Mouse (Mus musculus): ENCODE data around the gene Aar2.
"Not testable (repeated sequence)": the region's sequence is repeated elsewhere in the genome, so short reads cannot be mapped to it uniquely, and the experiment has no call there.

Gene Aar2

DNA sequence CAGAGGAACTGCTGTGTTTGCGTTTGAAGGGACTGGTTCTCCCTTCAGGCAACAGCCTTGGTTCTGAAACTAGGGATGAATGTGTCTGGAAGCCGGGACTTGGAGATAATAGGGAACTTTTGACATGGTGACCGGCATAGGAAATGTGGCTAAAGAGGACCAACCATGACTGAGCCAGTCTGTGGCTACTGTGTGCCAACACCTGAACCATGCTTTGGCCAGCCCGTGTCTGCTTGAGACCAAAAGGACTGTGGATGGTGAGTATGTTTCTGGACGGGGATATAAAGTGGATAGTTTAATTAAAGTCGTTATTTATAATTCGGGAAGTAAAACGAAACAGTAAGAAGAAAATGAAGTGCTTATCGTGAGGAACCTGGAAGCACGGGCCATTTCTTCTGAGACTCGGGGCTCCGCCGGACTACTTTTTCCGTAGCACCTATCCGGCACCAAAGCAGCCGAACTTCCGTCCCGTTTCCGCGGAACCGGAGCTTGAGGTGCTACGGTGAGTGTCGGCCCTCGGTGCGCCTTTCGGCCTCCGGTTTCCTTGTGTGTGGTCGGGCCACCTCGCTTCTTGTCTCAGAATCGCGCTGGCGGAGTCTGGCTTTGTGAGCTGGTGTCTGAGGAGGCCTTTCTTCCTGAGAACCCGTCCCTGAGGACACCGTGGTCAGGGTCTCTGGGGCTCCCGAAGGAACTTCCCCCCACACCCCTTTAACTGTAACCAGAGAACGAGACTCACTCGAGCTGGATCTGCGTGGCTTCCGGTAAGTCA is at the start of gene Aar2:
Gene Aar2, plus strand, starts transcription at position 462 of the 769 bp plus-strand sequence.
- peak; percentile 87 for DNase-seq (ENCODE audit: low read depth, low spot score)

DNA sequence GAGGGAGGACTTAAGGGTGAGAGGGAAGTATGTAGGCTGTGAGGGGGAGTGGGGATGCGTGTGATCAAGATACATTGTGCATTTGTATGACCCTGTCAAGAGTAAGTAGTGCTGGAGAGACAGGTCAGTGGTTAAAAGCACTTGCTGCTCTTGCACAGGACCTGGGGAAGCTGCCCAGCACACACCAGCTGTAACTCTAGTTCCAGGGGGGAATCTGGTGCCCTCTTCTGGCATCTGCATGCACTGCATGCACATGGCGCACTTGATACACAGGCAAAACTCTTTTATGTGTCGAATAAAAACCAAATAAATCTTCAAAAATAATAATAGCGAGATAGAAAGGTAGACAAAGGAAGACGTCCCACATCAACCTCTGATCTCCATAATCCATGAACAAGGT is 49.5 kb upstream of the Aar2 start:
- peak; percentile 90 for DNase-seq (ENCODE audit: low read depth, low spot score)

DNA sequence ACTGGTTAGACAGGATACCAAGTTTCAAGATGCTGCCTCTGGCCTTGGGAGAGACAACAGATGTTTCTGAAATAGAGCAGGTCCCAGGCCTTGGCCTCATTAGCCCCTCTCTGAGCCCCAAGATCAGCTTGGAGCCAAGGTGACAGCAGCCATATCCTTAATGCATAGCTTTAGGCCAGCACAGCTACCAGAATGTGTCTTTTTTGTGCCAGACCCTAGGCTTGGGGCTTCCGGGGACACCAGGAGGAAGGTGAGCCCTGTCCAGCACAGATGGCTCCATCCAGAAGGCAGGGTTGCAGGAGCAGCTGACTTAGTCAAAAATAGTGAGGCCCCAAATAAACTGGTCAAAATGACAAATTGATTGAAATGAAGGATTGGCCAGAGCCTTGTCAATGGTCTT is 46.4 kb upstream of the Aar2 start:
- DNase-seq (ENCODE audit: low read depth, low spot score): no peak

DNA sequence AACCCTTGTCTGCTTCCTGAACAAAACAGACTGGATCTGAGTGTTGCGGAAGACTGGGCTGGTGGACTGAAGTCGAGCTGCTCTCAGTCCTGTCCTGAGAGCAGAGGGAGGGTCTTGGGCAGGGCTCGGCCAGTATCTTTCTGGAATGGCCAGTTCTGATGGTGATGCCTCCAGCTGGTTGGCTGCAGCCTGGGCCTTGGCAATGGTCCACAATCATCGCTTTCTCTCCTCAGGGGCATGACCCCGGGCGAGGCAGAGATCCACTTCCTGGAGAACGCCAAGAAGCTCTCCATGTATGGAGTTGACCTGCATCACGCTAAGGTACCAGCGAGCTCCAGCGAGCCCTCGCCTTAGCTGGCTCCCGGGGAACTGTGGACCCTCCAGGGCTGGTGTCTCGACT is 41.9 kb upstream of the Aar2 start:
- DNase-seq (ENCODE audit: low read depth, low spot score): no peak

DNA sequence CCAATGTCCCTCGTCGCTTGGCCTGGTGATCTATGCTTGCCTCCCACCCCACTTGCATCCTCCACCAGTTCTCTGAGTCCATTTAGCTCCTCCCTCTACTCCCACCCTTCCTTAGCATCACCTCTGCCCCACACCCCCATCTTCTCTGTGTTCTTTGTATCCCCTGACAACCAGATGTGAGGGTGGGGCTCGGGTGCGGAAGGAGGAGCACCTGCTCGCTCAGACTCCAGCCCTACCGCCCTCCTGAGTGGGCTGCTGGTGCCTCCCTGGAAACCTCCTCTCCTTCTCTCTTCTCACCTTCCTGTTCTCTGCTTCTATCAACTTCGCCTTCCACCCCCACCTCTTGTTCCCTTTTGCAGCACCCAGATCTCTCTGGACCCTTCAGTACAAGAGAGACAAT is 35.4 kb upstream of the Aar2 start:
- no peak for DNase-seq (ENCODE audit: low read depth, low spot score)

DNA sequence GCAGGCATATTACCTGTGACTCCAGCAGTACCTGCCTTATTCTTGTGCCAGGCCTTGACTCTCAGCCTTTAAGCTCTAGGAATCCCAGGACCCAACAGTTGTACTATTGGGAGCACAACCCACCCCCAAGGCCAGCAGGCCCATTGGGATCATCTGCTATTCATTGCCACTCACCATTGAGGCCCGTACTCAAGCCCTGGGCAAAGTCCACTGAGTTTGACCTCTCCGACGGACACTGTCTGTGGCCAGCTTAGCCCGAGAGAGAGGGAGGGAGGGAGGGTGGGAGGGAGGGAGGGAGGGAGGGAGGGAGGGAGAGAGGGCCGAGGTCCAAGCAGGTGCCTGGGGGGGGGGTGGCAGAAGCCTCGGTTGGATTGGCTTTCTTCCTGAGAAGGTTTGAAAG is 34.8 kb upstream of the Aar2 start:
- DNase-seq (ENCODE audit: low read depth, low spot score): no peak

DNA sequence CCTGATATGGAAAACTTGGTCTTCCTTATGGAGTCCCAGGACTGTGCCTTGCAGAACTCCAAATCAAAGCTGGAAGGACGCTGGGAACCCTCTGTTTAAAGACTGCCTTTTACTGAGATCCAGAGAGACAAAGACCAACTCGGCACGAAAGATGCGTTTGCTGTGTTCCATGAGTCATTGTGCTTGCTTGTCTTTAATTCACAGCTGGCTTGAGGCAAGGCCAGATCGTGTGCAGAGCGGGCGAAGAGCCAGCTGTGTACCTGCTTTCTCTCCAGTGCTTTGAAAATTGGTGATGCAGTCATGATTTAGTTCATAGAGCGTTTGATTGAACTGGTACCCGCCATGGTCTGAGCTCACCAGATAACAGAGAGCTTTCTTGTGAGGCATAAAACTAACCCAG is 32.3 kb upstream of the Aar2 start:
- peak; percentile 19 for DNase-seq (ENCODE audit: low read depth, low spot score)

DNA sequence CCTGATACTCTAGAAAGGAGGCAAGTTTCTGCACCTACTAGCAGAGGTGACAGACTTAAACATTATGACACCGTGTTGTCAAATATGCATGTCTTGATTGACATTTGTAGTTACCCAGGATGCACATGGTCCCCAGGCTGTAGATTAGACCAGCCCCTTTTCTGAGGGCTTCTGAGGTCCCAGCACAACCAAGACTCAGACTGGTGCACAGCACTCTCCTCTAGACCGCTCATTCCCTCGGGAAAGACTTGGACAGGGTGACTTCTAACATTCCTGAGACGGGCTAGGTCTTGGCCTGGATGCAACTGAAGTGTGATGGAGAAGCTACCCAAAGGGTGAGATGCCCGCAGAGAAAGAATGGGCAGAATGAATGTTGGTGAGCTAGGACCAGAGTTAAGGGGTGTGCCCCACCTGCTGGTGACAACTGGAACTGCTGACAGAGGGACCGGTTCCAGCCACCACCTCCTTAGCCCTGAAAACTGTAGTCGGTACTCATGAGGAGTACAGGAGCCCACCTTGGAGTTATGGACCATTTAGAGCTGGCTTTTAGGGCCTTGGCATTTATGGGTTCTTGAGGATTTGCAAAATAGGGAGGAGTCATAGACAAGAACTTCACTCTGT is 31.7 kb upstream of the Aar2 start:
- DNase-seq (ENCODE audit: low read depth, low spot score): peak; percentile 87

DNA sequence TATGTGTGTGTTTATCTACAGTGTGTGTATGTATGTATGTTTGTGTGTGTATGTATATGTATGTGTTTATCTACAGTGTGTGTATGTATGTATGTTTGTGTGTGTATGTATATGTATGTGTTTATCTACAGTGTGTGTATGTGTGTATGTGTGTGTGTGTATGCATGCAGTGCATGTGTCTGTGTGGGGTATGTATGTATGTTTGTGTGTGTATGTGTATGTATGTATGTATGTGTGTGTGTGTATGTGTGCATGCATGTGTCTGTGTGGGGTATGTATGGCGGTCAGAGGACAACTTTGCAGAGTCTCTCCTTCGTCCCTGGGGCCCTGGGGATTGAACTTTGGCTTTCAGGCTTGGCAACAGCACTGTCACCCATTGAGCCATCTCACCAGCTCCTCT is 30.7 kb upstream of the Aar2 start:
- not testable (repeated sequence) for DNase-seq (ENCODE audit: low read depth, low spot score)

DNA sequence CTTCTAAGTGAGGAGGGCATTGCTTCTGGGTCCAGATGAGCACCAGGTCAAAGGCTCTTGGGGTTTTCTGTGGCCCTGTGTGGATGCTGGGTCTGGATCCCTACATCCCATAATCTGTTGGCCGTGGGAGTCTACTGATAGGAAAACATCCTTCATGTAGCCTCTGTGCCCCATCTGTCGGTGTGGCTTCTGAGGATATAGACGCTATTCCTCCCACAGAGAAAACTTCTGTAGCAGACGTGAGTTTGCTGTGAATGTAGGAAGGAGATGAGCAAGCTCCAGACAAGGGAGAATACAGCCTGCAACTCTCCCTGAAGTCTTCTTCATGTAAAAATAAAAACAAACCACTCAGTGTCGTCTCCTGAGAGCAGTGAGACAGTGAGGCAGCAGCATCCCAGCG is 29.1 kb upstream of the Aar2 start:
- no peak for DNase-seq (ENCODE audit: low read depth, low spot score)

DNA sequence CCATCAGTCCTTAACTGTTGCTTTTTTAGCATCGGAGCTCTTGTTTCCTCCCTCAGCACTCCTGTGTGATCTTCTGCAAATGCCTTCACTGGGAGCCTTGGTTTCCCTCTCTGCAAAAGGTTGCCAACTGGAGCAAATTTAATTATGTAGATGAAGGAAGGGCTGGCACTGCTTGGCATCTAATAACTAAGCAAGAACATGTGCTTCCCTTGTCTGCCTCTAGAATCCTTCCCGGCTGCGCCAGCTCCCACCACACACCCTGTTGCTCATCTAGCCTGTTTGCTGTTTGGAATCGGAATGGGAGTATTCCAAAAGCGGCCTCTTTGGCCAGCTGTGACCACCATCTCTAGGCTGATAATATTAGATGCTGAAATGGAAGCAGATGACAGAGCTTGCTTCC is 27.8 kb upstream of the Aar2 start:
- no peak for DNase-seq (ENCODE audit: low read depth, low spot score)

DNA sequence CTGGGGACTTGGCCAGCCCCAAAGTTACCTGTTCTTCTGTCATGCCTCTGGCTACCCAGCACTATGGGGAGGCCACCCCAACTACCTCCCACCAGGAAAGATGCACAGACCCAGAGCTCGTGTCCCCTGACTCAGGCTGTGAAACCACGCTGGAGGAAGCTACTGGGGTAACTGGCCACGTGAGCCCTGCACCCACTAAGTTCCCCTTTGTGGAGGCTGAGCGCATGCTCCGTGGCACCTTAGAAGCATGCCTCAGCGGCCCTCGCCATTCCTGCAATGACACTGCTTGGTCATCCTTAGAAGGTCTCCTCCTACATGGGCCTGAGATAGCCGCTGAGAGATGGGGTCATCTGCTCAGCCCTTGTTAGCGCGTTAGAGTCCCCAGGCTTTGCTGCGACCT is 24.4 kb upstream of the Aar2 start:
- DNase-seq (ENCODE audit: low read depth, low spot score): no peak

DNA sequence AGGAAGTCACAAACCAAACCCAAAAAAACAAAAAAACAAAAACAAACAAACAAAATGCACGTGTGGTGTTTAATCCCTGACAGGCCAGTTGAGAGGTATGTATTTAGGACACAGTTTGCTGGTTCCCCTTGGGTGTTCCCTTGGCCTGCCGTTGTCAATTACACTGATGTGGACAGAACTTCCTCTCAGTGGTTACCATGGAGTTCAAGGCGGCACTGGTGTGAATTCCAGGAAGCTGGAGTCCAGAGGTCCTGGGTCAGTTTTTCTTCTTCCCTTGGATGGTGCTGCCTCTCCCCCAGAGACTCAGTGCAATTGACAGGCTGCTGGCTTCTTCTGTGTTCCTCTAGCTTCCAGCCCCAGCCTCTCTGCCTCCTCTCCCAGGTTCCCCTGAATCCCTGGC is 23.3 kb upstream of the Aar2 start:
- DNase-seq (ENCODE audit: low read depth, low spot score): no peak

DNA sequence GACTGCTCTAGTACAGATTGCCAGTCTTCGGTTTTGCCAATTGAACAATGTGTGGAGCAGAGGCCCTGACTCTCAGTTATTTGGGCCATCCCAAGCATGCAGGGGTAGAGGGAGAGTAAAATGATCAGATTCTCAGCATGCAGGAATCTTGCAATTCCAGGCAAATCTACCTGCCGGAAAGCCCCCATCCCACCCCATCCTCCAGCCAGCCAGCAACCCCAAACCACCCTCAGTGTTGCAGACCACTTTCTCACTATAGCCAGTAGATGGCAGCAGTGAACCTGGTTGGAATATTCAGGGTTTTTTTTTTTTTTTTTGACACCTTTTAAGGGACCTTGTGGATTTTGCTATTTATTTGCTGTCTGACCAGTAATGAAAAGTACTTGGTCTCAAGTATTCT is 17.7 kb upstream of the Aar2 start:
- DNase-seq (ENCODE audit: low read depth, low spot score): peak; percentile 70

DNA sequence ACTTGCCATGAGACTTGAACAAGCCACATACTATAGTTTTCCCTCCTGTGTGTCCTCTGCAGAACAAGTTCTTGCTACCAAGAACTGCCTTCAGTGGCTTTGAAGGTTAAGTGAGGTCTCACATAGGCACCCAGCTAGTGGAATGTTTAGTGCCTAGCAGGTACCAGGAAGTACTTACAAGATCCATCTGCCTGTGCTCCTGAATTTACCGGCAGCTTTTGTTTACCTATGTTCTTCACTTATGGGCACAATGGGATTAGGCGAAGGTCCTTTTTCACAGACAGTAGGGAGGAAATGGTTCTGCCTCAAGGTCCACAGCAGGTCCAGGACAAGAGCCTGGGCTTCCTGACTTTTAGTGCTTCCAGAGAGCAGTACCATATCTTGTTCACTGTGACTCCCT is 14.2 kb upstream of the Aar2 start:
- no peak for DNase-seq (ENCODE audit: low read depth, low spot score)

DNA sequence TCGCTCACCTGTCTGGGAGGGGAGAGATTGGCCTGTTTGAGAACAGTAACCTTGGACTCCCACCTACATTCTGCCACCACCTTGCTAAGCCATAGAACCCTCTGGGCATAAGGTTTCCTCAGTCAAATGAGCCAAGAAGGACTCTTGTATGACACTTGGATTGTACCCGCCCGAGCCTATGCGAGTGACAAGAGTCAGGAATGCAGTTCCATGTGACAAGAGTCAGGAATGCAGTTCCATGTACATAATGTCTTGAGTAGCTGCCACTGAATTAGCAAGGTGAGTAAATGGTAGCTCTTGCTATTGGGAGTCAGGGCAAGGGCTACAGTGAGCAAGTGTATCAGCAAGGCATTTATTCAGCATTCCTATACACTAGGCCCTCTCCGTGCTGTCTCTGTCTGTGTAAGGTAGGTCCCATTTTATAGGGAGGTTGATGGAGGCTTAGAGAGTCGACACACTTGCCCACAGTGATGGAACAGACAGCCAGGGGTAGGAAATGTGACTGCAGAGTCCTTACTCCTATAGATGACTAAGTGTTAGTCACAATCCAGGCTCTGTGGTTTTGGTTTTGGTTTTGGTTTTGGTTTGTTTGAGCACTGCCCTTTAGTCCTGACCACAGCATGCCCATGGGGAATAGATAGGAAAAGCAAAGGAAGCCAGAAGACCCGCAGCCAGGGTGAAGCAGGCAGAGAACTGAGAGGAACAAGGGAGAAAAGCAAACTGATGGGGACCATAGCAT is 8.4 kb upstream of the Aar2 start:
- DNase-seq (ENCODE audit: low read depth, low spot score): peak; percentile 94

DNA sequence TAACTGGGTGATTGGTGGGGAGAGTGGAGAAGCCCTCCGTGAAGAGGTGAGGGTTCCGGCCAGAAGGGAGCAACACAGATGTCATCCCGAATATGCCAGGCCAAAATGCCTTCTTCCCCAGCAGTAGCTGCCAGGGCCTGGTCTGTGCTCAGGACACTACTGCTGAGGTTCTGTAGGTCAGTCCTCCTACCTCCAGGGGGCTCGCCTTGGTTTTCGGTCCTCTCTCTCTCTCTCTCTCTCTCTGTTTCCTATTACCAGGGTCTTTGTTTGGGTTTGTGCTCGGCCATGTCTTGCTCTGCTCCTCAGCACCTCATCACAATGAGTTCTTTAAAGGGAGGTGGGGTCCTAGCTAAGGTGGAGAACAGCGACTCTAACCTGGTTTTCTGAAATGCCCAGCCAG is 6.4 kb upstream of the Aar2 start:
- DNase-seq (ENCODE audit: low read depth, low spot score): no peak

DNA sequence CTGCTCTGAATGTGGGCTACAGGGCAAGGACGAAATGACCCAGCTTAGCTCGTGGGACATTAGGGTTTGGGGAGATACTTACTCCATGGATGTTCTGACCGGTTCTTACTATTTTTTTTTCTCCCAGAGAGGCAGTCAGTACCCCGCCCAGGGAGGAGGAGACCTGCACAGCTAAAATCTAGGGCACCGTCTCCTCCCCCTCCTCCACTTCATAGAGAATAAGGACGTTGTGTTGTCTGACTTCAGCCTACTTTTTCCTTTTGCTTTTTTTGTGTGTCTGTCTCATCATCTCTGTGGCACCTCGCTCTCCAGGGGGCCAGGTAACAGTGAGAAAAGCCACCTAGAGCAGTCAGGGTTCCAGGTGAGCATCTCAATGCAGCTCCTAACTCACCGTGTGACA is 5.0 kb upstream of the Aar2 start:
- DNase-seq (ENCODE audit: low read depth, low spot score): no peak

DNA sequence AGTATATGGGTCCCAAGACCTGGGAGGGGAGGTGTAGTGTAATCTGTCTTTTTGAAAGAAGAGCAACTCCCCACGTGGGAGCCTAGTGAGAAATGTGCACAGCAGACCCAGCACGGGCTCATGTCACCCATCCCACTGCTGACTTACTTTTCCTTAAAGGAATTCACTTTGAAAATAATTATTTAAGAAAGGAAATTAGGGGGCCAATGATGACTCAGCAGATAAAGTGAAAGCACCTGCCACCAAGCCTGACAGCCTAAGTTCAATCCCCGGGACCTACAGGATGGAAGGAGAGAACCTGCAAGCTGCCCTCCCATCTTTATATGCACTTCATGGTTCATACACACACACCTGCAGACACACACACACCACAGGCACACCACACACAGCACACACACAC is 3.6 kb upstream of the Aar2 start:
- DNase-seq (ENCODE audit: low read depth, low spot score): no peak

DNA sequence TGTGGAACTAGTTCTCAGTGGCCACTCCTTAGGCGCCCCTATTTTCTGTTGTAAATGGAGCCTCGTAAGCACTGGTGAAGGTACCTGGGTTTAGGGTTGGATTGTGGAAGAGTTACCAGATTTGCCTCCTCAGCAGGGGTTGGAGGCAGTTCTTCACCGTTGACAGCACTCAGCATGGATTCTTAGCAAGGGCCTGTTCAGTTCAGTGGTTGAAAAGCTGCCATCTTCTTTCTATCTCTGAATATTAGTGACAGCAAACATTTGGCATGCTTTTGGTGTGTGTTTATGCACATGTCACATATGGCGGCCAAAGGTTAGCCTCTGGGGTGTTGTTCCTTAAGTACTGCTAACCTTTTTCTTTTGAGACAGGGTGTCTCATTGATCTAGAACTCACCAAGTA is 5.0 kb downstream of the Aar2 start:
- DNase-seq (ENCODE audit: low read depth, low spot score): no peak

DNA sequence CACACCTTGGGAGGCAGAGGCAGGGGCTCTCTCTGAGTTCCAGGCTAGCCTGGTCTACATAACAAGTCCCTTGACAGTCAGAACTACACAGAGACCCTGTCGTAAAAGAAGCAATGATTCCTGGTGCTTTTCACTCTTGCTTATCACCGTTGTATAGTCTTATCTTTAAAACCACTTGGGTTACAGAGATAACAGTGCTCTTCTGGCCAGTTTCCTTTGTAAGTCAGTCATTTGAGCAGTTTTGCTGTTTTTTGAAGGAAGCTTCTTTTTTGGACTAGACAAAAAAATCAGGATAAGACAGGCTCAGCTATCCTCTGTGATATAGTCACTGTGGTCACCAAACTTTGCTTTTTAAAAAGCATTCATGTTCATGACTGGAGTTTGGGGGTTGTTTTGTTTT is 14.4 kb downstream of the Aar2 start:
- DNase-seq (ENCODE audit: low read depth, low spot score): no peak

DNA sequence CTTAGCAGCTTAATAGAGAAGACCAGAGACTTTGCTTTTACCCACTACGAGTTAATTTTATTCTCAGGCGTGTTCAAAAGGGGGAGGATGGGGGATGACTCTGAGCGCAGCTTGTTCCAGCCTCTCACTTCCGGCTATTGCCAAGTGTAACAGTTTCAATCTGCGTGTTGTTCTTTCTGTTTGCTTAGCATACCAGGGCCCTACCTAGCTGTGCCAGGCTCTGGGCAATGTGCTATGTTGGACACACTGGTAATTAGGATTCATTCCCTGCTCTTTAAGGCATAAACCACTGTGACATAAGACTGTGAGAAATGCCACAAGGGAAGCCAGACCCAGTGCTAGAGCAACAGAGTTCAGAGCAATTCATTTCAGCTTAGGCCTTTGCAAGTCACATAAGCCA is 16.2 kb downstream of the Aar2 start:
- no peak for DNase-seq (ENCODE audit: low read depth, low spot score)

DNA sequence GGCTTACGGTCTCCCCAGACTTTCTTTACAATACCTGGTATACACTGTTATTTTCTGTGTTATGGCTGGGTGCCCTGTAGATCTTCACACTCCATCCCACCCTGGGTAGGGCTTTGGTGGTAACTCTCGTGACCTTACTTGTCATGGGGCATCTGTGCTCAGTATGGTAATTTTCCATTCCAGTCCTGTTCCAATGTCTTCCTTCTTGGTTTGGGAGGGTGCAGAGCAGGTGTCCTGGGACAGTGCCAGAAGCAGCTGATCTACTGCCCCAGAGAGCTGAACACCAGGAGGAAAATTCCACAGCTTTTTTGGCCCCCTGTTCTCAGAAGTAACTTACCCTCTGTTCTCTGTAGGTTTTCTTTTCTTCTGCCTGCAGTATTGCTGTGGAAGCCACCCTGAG is 19.1 kb downstream of the Aar2 start:
- DNase-seq (ENCODE audit: low read depth, low spot score): no peak

Measured in 3T3-L1 (cell line).